Mouse (Mus musculus) MEL (cell line): Measurements from ENCODE around the gene Morc3. TPM values are rescaled to one million over a fixed set of nuclear protein-coding genes. Genes with fewer than 3 reads are reported as not detected.

Experiments
- DNase-seq: peaks from one replicate; pipeline ENCODE4 v3.0.0; 2011; ENCODE audit warnings: low read depth, low spot score
- H3K27ac ChIP-seq: 2 replicates; pipeline ENCODE4 v1.5.1; 2012; ENCODE audit warnings: low read depth, mild to moderate bottlenecking, control low read depth, low read length, moderate library complexity; ENCODE audit not compliant: control insufficient read depth
- H3K27me3 ChIP-seq, 2 experiments: fragments of 150-350 bp in 1 of 2; sonication (generic) in 1 of 2; 2 replicates each; pipeline ENCODE4 v1.6.1; 2012; ENCODE audit warnings: low read length in 2 of 2, mild to moderate bottlenecking in 2 of 2, improper control_type of control experiment in 1 of 2, moderate library complexity in 1 of 2; ENCODE audit not compliant: insufficient read depth in 2 of 2, control insufficient read depth in 1 of 2
- H3K36me3 ChIP-seq, 2 experiments: 2 replicates each; pipeline ENCODE4 v1.6.1; 2012 to 2014; ENCODE audit warnings: low read length in 2 of 2, improper control_type of control experiment in 1 of 2, inconsistent platforms in 1 of 2, mild to moderate bottlenecking in 1 of 2; ENCODE audit not compliant: insufficient read depth in 2 of 2, control insufficient read depth in 1 of 2
- H3K4me1 ChIP-seq, 2 experiments: fragments of 150-350 bp in 1 of 2; sonication (generic) in 1 of 2; 2 replicates each; pipeline ENCODE4 v1.6.1; 2012; ENCODE audit warnings: low read length in 2 of 2, improper control_type of control experiment in 1 of 2, mild to moderate bottlenecking in 1 of 2; ENCODE audit not compliant: insufficient read depth in 2 of 2, control insufficient read depth in 1 of 2
- H3K4me3 ChIP-seq, 2 experiments: fragments of 150-350 bp in 1 of 2; sonication (generic) in 1 of 2; 2 replicates each; pipeline ENCODE4 v1.5.1; 2012; ENCODE audit warnings: low read depth in 2 of 2, low read length in 2 of 2, mild to moderate bottlenecking in 2 of 2, moderate library complexity in 2 of 2, control low read depth in 1 of 2, improper control_type of control experiment in 1 of 2; ENCODE audit not compliant: control insufficient read depth in 1 of 2, insufficient read depth in 1 of 2
- H3K79me2 ChIP-seq: 2 replicates; pipeline ENCODE4 v1.6.1; 2012; ENCODE audit warnings: mild to moderate bottlenecking, low read length, moderate library complexity; ENCODE audit not compliant: control insufficient read depth, poor library complexity, insufficient read depth
- H3K9ac ChIP-seq: 2 replicates; pipeline ENCODE4 v1.6.1; 2012; ENCODE audit warnings: low read depth, mild to moderate bottlenecking, control low read depth, low read length, moderate library complexity; ENCODE audit not compliant: control insufficient read depth, poor library complexity, severe bottlenecking
- H3K9me3 ChIP-seq: fragments of 150-350 bp; sonication (generic); replicated peaks from 2 replicates; pipeline ENCODE4 v1.6.1; 2012; ENCODE audit warnings: mild to moderate bottlenecking, low read length, improper control_type of control experiment, moderate library complexity; ENCODE audit not compliant: insufficient read depth
- CHD1 ChIP-seq: IDR thresholded peaks from 2 replicates; pipeline ENCODE4 v1.6.1; 2012; ENCODE audit warnings: low read depth, mild to moderate bottlenecking, inconsistent platforms, low read length, improper control_type of control experiment
- CHD2 ChIP-seq: IDR thresholded peaks from 2 replicates; pipeline ENCODE4 v1.6.1; 2011; ENCODE audit warnings: low read length, improper control_type of control experiment
- E2F4 ChIP-seq: IDR thresholded peaks from 2 replicates; pipeline ENCODE4 v1.6.1; 2011; ENCODE audit warnings: low read depth, low read length, improper control_type of control experiment, borderline replicate concordance
- ELF1 ChIP-seq: IDR thresholded peaks from 2 replicates; pipeline ENCODE4 v1.6.1; 2014; ENCODE audit warnings: low read depth, mild to moderate bottlenecking, inconsistent platforms, low read length, improper control_type of control experiment, moderate library complexity
- GABPA ChIP-seq: IDR thresholded peaks from 2 replicates; pipeline ENCODE4 v1.6.1; 2012; ENCODE audit warnings: low read depth, mild to moderate bottlenecking, inconsistent platforms, low read length, improper control_type of control experiment, moderate library complexity
- JUND ChIP-seq: IDR thresholded peaks from 2 replicates; pipeline ENCODE4 v1.6.1; 2011; ENCODE audit warnings: low read depth, mild to moderate bottlenecking, improper control_type of control experiment, low read length
- MAX ChIP-seq: IDR thresholded peaks from 2 replicates; pipeline ENCODE4 v1.6.1; 2011; ENCODE audit warnings: low read length, improper control_type of control experiment
- MAZ ChIP-seq: IDR thresholded peaks from 2 replicates; pipeline ENCODE4 v1.6.1; 2012; ENCODE audit warnings: low read depth, mild to moderate bottlenecking, inconsistent platforms, low read length, improper control_type of control experiment
- MXI1 ChIP-seq: IDR thresholded peaks from 2 replicates; pipeline ENCODE4 v1.6.1; 2011; ENCODE audit warnings: mild to moderate bottlenecking, low read depth, low read length, improper control_type of control experiment
- MYB ChIP-seq: IDR thresholded peaks from 2 replicates; pipeline ENCODE4 v1.6.1; 2011; ENCODE audit warnings: mild to moderate bottlenecking, low read depth, low read length, improper control_type of control experiment
- POLR2A ChIP-seq, 2 experiments: IDR thresholded peaks; 2 replicates each; pipeline ENCODE4 v1.6.1; 2011 to 2012; ENCODE audit warnings: low read length in 2 of 2, mild to moderate bottlenecking in 2 of 2, control low read depth in 1 of 2, improper control_type of control experiment in 1 of 2, low read depth in 1 of 2, moderate library complexity in 1 of 2; ENCODE audit not compliant: control insufficient read depth in 1 of 2, insufficient read depth in 1 of 2, poor library complexity in 1 of 2
- POLR2AphosphoS2 ChIP-seq: IDR thresholded peaks from 2 replicates; pipeline ENCODE4 v1.6.1; 2011; ENCODE audit warnings: low read length, improper control_type of control experiment
- POLR2AphosphoS5 ChIP-seq: IDR thresholded peaks from 2 replicates; pipeline ENCODE4 v1.6.1; 2012; ENCODE audit warnings: low read depth, borderline replicate concordance, mild to moderate bottlenecking, inconsistent platforms, low read length, moderate library complexity, mixed read lengths
- RAD21 ChIP-seq: IDR thresholded peaks from 2 replicates; pipeline ENCODE4 v1.6.1; 2011; ENCODE audit warnings: mild to moderate bottlenecking, low read depth, low read length, improper control_type of control experiment
- SIN3A ChIP-seq: IDR thresholded peaks from 2 replicates; pipeline ENCODE4 v1.6.1; 2012; ENCODE audit warnings: low read length, improper control_type of control experiment, inconsistent platforms
- SMC3 ChIP-seq: IDR thresholded peaks from 2 replicates; pipeline ENCODE4 v1.6.1; 2011; ENCODE audit warnings: low read depth, low read length, improper control_type of control experiment
- USF2 ChIP-seq, 2 experiments: IDR thresholded peaks; 2 replicates each; pipeline ENCODE4 v1.6.1; 2011 to 2012; ENCODE audit warnings: improper control_type of control experiment in 2 of 2, low read length in 2 of 2, borderline replicate concordance in 1 of 2, inconsistent platforms in 1 of 2, low read depth in 1 of 2, mild to moderate bottlenecking in 1 of 2; ENCODE audit not compliant: insufficient read depth in 1 of 2
- ZC3H11A ChIP-seq: IDR thresholded peaks from 2 replicates; pipeline ENCODE4 v1.6.1; 2012; ENCODE audit warnings: low read depth, mild to moderate bottlenecking, inconsistent platforms, low read length, improper control_type of control experiment
- ZKSCAN1 ChIP-seq: IDR thresholded peaks from 2 replicates; pipeline ENCODE4 v1.6.1; 2012; ENCODE audit warnings: low read depth, mild to moderate bottlenecking, inconsistent platforms, low read length, improper control_type of control experiment, moderate library complexity
- ZMIZ1 ChIP-seq: IDR thresholded peaks from 2 replicates; pipeline ENCODE4 v1.6.1; 2012; ENCODE audit warnings: low read depth, mild to moderate bottlenecking, inconsistent platforms, low read length, improper control_type of control experiment, moderate library complexity
- ZNF384 ChIP-seq: IDR thresholded peaks from 2 replicates; pipeline ENCODE4 v1.6.1; 2012; ENCODE audit warnings: low read depth, mild to moderate bottlenecking, inconsistent platforms, low read length, improper control_type of control experiment
- polyA plus RNA-seq, 2 experiments: library from polyadenylated mRNA; stranded (reverse) in 1 of 2; unstranded in 1 of 2; fragments of >175 nt in 1 of 2; fragments of >200 nt in 1 of 2; gene quantifications; 2 replicates each; pipeline versions ENCODE4 v1.2.1 to v1.2.4; 2012; ENCODE audit warnings: low replicate concordance in 2 of 2, low read depth in 1 of 2; ENCODE audit not compliant: insufficient read length in 2 of 2, insufficient read depth in 1 of 2, missing spikeins in 1 of 2
- total RNA-seq: library from RNA; depleted of rRNA; stranded (reverse); fragments of 300-350 nt; gene quantifications from 2 replicates; pipeline ENCODE4 v1.2.3, GENCODE M21; 2012

Morc3 gene
- total and polyA plus RNA-seq, 3 experiments: 23.3 to 276 (median 39.1) TPM

- TF ChIP-seq MXI1 (no peak), CHD1 (no peak), SIN3A (no peak), SMC3 (no peak), ZNF384 (no peak), E2F4 (no peak), USF2 (IDR thresholded peaks at IDR 0.05; ENCODE audit: borderline replicate concordance in 1 of 2, insufficient read depth in 1 of 2, low read depth in 1 of 2, low read length in 2 of 2) (no peak), ZC3H11A (no peak), CHD2 (no peak), MYB (no peak)
- TF ChIP-seq, all 39 proteins: peak for 0
- H3K4me1 ChIP-seq: peaks cover 0 to 3% of the 10 kb centered on the region in 2 experiments; a peak in 1 of 4 replicates
- no peak for DNase-seq
- no peak overlapping the region for H3K9ac ChIP-seq
- H3K27me3 ChIP-seq: no peaks in the 10 kb centered on the region
- no peak overlapping the region for H3K4me3 ChIP-seq
- H3K79me2 ChIP-seq: no peaks in the 10 kb centered on the region
- H3K9me3 ChIP-seq: no peaks in the 10 kb centered on the region
- H3K36me3 ChIP-seq: peaks cover 0 to 4% of the 10 kb centered on the region in 2 experiments; a peak in 2 of 4 replicates
- H3K27ac ChIP-seq: no peak overlapping the region
Observed at GRCm38 (mm10) chr16:93826909-93827308, 5.0 kb upstream of the Morc3 start.

- Histone ChIP-seq H3K9me3 (no peaks in the 10 kb centered on the region), H3K27me3 (no peaks in the 10 kb centered on the region), H3K79me2 (peaks cover 24% of the 10 kb centered on the region), H3K4me3 (no peak overlapping the region), H3K9ac (no peak overlapping the region), H3K4me1 (peaks cover 3 to 13% of the 10 kb centered on the region in 2 experiments), H3K27ac (no peak overlapping the region), H3K36me3 (peaks cover 0 to 18% of the 10 kb centered on the region in 2 experiments; a peak in 2 of 4 replicates)
- no peak for DNase-seq
- TF ChIP-seq JUND: no peak
- no peak for TF ChIP-seq RAD21
- TF ChIP-seq ELF1: no peak
- no peak for TF ChIP-seq ZNF384
- no peak for TF ChIP-seq USF2 (IDR thresholded peaks at IDR 0.05; ENCODE audit: borderline replicate concordance in 1 of 2, insufficient read depth in 1 of 2, low read depth in 1 of 2, low read length in 2 of 2)
- no peak for TF ChIP-seq ZC3H11A
- TF ChIP-seq MAX: no peak
- TF ChIP-seq POLR2A (IDR thresholded peaks at IDR 0.05; ENCODE audit: control insufficient read depth in 1 of 2, insufficient read depth in 1 of 2, low read depth in 1 of 2, low read length in 2 of 2, poor library complexity in 1 of 2): no peak
- TF ChIP-seq ZKSCAN1: no peak
- TF ChIP-seq SIN3A: no peak
- TF ChIP-seq MAZ: no peak
- no peak for TF ChIP-seq ZMIZ1
- no peak for TF ChIP-seq GABPA
- no peak for TF ChIP-seq POLR2AphosphoS5
- TF ChIP-seq POLR2AphosphoS2: no peak
- TF ChIP-seq, all 39 proteins: peak for 0
Observed at GRCm38 (mm10) chr16:93829526-93829925, 2.4 kb upstream of the Morc3 start.
